Mouse (Mus musculus) frontal cortex, adult 2 months (tissue): ENCODE data around the gene S100a3. TPM values are rescaled to one million over a fixed set of nuclear protein-coding genes. Genes with fewer than 3 reads are reported as not detected.

Experiments
- DNase-seq, 2 experiments: peaks; one replicate each; pipeline ENCODE4 v3.0.0; 2022; ENCODE audit warnings: low spot score in 1 of 2; ENCODE audit errors: extremely low spot score in 1 of 2
- polyA plus RNA-seq: library from polyadenylated mRNA; depleted of rRNA; stranded (reverse); fragments of >200 nt; gene quantifications from 2 replicates; pipeline ENCODE4 v1.2.3, GENCODE M21; 2012; rRNA removed

S100a3 gene
- 2.7 and 3.4 TPM in 2 replicates for polyA plus RNA-seq

DNA sequence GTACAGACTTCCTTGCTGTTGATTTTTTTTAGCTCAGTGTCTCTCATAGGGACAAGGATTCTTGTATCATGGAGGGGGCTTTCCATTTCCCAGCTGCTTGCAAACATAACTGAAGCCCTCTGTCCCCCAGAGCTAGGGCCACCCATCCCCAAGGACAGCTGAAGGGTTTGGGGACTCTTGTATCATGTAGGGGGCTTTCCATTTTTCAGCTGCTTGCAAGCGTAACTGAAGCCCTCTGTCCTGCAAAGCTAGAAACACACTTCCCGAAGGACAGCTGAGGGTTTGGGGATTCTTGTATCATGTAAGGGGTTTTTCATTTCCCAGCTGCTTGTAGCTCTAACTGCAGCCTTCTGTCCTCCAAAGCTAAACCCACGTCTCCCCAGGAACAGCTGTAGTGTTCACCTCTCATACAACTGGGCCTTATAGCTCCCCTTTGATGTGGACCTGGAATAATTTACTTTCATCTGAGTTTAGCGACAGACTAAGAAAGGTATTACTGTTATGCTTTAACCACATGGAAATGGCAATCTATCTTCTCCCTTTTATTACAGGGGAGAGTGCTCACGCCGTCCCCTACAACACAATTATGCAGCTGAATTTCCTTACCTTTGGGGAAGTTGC is at the start of gene S100a3:
S100a3 (plus strand) TSS at position 571 of the 621 bp plus-strand sequence.
- no peak for DNase-seq

DNA sequence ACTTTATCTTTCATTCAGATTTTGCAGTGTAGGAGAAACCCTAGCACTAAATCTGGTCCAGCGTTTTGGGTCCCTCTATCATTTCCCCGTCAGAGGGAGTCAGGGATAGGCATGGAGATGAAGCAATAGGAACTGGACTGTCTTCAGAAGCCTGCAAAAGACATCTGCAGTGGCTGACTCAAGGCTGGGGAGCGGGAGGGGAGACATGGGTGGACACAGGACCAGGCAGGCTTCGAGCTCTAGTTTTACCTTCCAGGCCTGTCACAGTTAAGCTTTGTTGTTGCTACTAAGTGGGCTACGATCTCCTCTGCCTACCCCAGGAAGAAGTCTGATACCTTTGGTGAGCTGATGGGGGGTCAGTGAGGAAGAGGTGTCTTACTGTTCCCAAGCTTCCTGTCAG is 48.1 kb upstream of the S100a3 start:
- DNase-seq, result no peak

DNA sequence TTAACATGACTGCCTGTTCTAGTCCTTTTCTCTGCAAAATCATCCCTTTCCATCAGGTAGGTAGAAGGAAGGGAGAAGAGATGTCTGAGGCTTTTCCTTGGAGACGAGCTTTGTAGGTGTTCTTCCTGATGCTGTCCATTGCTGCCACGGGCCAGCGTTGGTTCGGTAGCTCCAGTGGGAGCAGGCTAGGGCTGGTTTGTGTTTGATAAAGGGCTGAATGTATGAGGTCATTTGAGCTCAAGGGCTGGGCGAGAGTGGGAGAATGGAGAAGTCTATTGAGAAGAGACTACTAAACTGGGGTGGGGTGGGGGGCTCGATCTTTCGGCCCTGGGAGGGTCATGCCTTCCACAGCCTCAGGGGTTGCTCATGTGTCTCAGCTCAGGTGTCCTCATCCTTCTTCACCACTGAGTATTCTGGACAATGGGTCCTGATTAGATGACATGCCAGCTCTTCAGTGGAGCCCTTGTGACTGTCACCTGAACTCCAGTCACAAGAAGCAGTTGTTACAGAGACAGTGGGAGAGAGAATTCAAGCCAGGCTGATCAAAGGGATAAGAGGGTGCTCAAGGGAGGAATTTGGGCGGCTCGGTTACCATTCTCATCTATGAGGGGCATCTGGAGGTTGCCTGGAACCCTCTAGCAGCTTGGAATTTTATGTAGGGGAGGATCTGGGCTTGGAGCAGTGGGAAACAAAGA is 47.3 kb upstream of the S100a3 start:
- DNase-seq, result no peak

DNA sequence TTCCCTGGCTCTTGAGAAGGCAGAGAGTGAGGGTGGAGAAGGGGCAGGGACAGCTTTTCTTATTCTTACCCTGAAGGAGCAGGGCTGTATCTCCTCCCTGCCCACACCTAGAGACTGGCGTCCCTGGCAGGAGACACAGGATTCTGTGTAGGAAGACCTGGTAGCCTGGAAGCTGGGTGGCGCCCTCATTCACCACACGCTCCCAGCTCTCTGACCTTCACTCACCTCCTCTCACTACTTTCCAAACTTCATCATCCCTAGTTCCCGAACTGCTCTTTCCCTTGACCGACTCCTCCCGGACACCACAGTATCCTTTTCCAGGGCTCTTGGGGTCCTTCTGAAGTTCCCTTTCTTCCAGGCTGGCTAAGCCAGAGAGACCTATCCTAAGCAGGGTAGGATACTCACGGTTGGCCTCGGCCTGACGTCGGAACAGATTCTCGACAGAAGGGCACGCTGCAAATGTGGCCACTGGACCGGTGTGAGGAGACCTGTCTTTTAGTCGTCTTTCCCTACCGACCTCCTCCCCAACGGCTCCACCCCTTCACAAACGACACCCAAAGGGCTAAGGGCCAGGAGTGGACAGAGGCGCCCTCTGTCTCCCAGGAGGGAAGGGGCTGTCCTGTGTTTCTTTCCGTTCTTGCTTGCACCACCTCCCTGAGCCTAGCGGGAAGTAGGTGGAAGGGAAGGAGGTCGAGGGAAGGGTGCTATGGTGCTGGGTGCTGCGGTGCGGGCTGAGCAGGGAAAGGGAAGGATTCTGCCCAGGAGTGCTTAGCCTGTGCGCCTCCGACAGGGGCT is 46.4 kb upstream of the S100a3 start, which contains the start of the genes S100a1 and S100a13:
S100a1 (minus strand) TSS at position 597 of the 795 bp plus-strand sequence.
S100a13 (plus strand) TSS at position 640 of the 795 bp plus-strand sequence.
- DNase-seq, result no peak

DNA sequence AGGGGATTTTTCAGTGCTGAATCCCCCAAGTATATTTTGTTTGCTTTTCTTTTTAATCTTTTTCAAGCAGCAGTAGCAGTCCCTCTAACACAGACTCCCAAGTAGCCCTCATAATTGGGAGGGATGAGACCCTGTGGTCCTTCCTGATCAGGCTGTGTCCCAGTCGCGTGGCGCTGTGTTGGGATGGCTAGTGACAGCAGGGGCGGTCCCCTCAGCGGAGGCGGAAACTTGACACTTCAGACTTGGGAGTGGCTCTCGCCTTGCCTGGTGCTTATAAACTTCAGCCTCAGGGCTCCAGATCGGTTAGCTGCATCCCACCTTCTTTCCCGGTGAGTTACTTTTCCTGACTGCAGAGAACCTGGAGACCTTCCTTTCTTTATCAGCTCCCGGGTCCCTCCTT is 45.7 kb upstream of the S100a3 start:
- DNase-seq, result no peak

DNA sequence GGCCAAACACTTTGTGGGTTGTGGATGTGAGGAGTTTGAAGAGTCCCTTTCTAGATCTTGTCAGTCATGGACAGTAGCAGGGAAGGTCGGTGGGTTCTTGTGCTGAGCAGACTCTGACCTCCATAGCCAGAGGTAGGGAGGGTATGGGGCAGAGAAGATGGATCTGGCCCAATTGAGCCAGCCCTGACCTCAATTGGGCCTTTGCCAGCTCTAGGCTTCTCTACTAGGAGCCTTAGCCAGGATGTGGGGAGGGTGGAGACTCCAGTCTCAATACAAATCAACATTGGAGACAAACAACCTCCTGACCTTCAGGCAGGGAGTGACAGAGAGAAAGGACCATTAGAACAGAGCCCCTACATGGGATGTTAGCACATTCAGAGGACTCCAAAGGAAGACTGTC is 45.1 kb upstream of the S100a3 start:
- DNase-seq, result no peak

DNA sequence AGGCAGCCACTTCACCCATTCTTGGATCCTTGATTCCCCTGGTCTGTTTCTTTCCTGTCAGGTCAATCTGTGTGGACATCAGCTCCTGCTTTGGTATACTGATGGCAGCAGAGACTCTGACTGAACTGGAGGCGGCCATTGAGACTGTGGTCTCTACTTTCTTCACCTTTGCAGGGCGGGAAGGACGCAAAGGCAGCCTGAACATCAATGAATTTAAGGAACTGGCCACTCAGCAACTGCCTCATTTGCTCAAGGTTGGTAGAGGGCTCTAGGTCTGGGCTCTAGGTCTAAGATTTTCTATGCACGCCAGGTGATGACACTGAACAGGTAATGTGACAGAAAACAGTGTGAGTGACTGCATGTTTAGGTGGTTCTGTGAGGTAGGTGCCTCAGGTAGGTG is 44.6 kb upstream of the S100a3 start:
- no peak for DNase-seq

DNA sequence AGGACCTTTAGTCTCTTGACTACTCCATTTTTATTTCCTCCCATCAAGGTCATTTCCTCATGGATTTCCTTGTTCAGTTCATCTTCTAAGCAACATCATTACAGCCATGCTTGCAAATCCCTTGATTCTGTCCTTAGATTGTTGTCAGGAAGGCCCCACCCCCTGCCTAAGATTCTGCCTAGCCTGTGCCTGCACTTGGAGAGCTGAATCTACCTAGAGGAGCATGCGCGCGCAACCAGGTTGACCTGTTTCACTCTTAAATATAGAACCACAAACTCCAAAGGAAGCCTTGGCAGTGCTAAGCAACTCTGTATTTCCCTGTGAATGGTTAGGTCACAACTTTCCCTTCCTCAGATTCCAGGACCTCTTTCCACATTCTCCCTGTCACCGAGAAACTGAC is 42.7 kb upstream of the S100a3 start:
- DNase-seq, result no peak

DNA sequence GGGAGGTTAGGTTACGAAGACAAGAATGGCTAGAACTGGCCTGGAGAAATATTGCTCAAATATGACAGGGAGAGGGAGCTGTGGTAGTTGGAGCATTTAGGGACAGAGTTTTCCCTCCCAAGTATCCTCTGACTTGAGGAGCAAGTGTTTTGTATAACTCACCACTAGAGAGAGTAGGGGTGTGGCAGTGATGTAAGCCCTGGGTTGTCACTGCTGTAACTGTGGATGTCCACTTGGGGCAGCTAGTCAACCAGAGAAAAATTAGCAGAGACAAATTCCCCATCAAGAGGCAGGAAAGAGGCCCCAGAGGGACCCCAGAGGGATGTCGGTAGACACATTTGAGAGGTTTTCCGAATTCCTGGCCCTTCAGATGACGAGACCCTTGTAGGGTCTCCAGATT is 35.0 kb upstream of the S100a3 start:
- peak; percentile 52 to 76 for DNase-seq

DNA sequence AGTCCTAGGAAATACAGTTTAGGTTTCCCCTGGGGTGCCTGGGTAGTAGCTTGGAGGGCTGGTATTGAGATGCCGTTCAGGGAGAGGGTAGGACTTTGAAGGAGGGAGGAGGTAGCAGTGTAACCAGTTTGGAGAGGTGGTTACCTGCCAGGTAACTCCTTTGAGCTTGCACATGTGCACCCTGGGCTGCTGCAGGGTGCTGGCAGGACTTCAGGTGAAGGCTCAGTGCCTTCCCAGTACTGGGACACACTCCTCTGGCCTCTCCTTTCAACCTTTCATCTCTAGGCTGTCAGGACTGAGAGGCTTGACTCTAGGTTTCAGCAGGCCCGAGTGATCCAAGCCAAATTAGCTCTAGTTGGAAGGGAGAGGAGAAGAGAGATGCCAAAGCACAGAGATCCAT is 34.3 kb upstream of the S100a3 start:
- DNase-seq, result no peak

DNA sequence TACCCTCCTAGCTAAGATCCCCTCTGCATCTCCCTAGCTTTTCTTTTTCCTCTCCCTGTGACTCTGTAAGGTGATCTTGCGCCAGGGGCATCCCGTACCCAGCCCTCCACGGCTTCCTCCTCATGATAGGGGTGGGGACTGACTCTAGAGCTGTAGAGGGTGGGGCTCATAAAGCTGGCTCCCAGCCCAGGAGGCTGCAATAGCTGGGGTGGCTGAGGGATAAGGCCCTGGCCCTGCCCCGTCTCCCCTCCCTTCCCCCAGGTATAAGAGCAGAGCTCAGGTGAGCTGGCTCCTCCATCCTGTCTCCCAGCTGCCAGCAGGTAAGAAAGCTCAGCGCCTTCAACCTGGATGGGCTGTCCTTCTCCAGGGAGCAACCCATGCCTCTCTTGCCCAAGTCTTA is 33.8 kb upstream of the S100a3 start, which contains the start of gene S100a14:
S100a14 (plus strand) TSS at position 277 of the 400 bp plus-strand sequence.
- no peak for DNase-seq

DNA sequence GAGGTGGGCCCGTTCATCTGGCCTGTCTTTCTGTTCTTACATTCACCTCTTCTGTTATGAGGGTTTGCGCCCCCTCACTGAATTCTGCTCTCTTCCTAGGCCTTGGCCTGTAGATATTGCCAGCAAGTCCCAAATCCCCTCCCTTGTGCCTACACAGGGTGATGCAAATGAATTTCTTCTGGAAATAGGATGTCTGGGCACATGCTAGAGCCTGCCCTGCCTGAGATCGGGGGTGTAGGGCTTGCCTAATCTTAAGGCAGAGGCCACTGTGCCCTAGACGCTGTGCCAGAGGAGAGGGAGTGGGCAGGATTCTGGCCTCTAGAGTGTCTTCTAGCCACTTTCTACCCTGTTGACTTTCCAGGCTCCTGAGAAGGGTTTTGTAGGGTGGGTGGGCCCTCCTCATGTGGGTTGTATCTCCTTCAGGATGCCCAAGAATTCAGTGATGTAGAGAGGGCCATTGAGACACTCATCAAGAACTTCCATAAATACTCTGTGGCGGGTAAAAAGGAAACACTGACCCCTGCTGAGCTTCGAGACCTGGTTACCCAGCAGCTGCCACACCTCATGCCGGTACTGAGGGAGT is 33.0 kb upstream of the S100a3 start:
- no peak for DNase-seq

DNA sequence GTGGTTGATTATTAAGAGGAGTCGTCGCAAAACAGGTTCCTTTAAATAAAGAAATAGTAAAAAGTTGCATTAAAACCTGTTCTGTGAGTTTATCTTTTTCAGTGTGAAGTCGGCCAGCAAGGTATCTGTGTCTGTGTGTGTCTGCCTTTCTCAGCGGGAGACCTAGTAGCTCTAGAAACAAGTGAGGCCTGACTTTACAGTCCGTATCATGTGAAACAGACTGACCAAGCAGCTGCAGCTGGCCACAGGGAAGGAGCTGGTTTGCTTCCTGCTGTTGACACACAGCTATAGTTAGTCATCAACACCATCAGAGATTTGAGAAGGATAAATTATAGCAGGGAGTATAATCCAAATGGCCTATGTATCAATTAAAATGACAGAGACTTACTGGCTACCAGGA is 28.7 kb upstream of the S100a3 start:
- DNase-seq, result no peak

DNA sequence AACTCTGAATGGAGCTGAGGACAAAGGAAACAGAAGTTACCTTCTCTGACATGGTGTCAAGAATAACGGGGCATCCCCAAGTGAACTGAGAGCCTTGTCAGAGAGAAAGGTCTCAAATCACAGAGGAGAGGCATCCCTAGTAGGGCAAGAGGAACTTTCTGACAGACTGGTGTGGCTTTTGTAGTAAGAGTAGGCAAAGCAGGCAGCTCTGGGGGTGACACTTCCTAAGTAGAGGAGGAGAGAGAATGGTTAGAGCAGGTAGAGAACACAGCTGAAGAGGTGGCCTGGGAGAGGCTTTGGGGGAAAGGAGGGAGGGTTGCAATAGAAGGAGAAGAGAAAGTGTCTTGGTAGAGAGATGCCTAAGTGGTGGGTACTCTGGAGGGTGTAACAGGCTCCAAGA is 24.9 kb upstream of the S100a3 start:
- no peak for DNase-seq

DNA sequence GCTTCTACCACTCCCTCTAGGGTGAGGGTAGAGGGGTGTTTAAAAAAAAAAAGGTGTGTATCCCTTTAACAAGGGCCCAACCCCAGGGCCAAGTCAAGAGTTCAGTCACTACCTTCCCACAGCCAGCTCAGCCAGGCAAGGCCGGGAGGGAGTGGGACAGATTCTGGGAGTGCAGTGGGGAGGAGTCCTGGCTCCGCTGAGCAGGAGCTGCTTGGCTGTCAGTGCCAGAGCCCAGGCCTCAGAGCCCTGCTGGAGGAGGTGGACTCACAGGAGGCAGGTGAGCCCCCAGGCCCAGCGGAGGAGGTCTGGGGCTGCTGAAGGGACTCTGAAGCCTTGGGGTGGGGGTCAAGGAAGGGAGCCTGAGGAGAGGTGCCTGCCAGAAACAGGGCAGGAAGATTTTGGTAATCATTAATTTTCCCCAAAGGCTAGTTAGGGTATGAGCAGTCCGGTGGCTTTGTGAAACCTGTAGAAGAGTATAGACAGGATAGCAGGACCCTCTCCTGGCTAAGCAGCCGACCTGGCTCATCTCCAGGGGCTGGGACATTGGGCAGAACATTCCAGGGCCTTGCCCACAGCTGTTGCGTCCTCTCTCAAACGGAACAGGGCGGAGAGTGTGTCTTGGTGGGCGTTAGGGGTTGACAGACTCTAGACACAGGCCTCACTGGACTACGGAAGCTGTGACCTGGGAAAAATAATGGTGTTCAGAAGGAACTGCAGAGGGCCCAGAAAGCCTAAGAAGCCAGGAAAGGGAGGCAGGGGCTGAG is 23.1 kb upstream of the S100a3 start, which contains the start of gene S100a16:
S100a16 (plus strand) TSS at position 114 of the 764 bp plus-strand sequence.
- DNase-seq, result peak in 1 of 2 experiments; percentile 40

DNA sequence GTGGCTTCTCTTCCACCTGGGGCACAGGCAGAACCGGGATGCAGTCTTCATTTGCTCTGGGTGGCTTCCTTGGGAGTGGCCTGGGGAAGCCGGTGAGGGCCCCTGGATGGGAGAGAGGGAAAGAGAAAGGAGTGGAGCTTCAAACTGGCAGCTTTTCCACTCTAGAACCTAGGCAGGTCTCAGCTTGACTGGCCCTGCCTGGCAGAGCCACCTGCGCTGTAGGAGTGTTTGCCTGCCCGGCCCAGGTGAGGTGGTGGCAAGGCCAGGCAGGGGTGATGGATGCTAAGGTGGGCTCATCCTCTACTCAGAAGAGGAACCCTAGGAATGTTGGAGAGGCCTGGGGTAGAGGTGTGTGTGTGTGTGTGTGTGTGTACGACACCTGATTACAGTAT is 22.5 kb upstream of the S100a3 start:
- no peak for DNase-seq

DNA sequence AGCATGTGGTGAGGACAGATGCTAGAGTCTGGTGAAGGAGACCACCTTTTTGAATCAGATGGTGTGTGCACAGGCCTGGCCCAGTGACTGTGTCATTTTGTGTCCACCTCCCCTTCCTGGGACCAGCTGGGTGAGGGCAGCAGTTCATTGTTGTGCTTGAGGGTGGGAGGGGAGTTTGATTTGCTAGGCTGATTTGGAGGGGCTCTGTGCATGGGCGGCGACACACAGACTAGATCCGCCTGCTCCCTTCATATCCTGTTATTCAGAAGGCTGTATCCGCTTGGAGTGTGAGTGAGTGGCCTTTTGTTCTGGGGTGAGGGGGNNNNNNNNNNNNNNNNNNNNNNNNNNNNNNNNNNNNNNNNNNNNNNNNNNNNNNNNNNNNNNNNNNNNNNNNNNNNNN is 19.5 kb upstream of the S100a3 start:
- DNase-seq, result peak in 1 of 2 experiments; percentile 33

DNA sequence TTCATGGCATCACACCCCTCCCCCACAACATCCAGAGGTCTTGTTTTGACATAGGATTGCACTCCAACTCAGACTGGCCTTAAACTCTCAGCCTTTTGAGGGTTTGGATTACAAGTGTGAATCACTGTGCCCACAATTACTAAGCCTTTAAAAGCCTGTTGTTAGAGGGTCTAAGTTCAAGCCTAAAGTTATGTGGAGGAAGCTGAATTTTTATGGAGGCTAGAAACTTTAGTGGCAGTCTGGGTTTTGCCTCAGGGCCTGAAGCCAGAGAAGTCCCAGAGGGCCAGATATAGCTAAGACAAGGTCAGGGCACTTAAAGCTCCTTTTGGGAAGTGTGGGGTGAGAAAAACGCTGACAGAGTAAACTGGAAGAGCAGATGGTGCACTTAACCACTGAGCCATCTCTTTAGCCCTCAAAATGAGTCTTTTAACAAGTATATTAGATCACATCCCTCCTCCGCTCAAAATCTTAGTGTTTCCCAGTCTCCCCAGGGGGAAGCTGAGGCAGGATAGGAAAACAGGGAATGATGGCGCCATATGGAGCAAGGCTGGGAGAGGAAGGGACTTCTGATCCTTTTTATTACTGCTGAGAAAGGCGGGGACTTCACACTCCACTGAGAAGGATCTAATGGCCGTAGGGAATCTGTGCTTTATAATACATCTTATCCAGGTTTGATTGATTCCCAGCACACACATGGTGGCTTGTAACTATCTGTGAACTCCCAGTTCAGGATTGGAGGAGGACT is 10.5 kb upstream of the S100a3 start:
- DNase-seq, result no peak

DNA sequence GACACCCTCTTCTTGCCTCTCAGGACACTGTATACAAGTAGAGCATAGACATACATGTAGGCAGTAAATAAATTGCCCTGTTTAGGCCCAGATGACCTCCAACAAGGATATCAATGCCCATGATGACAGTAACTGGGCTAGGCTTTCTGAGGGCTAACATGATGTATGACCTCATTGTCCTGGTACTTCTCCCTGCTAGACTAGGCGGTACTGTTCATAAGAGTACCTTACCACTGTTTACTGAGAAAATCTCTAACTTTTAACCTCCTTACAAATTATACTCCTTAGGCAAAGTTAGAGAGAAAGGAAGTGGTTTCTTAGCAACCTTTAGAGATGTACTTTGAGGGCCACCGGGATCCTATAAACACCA is 10.0 kb upstream of the S100a3 start:
- no peak for DNase-seq

DNA sequence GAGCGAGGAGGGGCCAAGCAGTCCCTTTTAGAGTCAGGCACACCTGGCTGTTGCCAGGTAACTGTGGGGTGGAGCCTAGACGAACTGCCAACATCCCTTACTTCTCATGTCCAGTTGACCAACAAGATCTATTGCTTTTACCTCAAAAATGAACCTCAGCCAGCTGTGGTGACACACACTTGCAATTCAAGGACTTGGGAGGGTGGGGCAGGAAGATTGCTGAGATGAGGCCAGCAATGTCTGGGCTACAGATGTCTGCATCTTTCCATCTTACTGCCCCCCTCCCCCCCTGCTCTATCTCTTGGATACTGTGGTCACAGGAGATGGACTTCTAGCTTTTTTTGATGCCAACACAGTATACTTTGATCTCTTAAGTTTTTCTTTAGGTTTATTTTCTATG is 8.1 kb upstream of the S100a3 start:
- no peak for DNase-seq
